Mouse (Mus musculus): ENCODE results near the gene Gm2663. TPM values are rescaled to one million over a fixed set of nuclear protein-coding genes. Genes with fewer than 3 reads are reported as not detected.
A peak's percentile ranks its signal among the peaks of the same experiment; 100 is the strongest.
"Not testable (repeated sequence)": the region's sequence is repeated elsewhere in the genome, so short reads cannot be mapped to it uniquely, and the experiment has no call there.

Gene Gm2663
- total RNA-seq (2014; rRNA removed): not detected in 2 replicates
- polyA plus RNA-seq (2015; fragmentation: Nextera tagmentation; extraction: Ambion mirVana): 0.25 TPM in 1 of 2 replicates, not detected in the other

DNA sequence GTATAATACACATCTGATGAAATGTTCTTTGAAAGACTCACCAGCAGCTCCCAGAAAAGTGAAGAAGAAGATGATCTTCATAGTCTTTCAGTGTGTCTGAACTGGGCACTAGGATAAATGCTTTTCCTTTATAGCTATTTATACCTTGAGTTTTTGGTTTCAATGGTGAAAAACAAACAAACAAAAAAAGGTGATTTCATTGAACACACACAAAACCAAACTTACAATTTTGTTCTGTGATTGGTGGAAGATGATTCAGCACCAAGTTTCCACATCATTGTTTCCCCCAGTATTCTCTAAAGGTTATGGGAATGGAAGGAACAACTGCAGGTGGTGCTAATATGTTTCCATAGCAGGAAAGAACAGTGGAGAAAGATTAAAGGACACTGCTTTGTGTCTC lies at the start of gene Gm2663:
Gene Gm2663 (minus strand): TSS at position 101 of the 400 bp plus-strand sequence.
- not testable (repeated sequence) for H3K27ac ChIP-seq (ENCODE audit: low read depth, low read length); H3K4me3 ChIP-seq (ENCODE audit: low read depth, low read length); H3K27me3 ChIP-seq (ENCODE audit: insufficient read depth, low read length); H3K9me3 ChIP-seq (ENCODE audit: low read length); ATAC-seq (ENCODE audit: low FRiP score); H3K4me2 ChIP-seq (ENCODE audit: low read depth, low read length, poor library complexity, severe bottlenecking); H3K4me1 ChIP-seq (ENCODE audit: insufficient read depth, low read length); DNase-seq (ENCODE audit: low spot score); H3K9ac ChIP-seq (replicated peaks; ENCODE audit: low read length, poor library complexity, severe bottlenecking); H3K36me3 ChIP-seq (ENCODE audit: insufficient read depth, low read length)

DNA sequence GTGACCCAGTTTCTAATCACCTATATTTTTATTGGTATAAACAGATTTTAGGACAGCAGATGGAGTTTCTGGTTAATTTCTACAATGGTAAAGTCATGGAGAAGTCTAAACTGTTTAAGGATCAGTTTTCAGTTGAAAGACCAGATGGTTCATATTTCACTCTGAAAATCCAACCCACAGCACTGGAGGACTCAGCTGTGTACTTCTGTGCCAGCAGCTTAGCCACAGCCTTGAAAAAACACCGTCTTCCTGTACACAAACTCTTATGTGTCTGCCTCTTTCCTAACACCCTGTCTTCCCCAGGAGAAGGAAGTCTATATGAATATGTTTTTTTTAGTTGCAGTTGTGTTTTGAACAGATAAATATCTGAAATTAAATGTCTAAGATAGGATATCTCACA lies 49.3 kb upstream of the Gm2663 start:
- ATAC-seq (ENCODE audit: low FRiP score) (no peak), DNase-seq (ENCODE audit: low spot score) (no peak)
- Histone ChIP-seq H3K36me3 (ENCODE audit: insufficient read depth, low read length) (no peaks in the 10 kb centered on the region), H3K9ac (replicated peaks; ENCODE audit: low read length, poor library complexity, severe bottlenecking) (no peak overlapping the region), H3K4me3 (ENCODE audit: low read depth, low read length) (no peak overlapping the region), H3K4me1 (ENCODE audit: insufficient read depth, low read length) (no peaks in the 10 kb centered on the region), H3K4me2 (ENCODE audit: low read depth, low read length, poor library complexity, severe bottlenecking) (no peak overlapping the region), H3K9me3 (ENCODE audit: low read length) (no peaks in the 10 kb centered on the region), H3K27ac (ENCODE audit: low read depth, low read length) (no peak overlapping the region), H3K27me3 (ENCODE audit: insufficient read depth, low read length) (no peaks in the 10 kb centered on the region)
- WGBS: 85% methylated on average over 1 of the region's 1 CpGs
- TF ChIP-seq CTCF (IDR thresholded peaks at IDR 0.05): no peak

DNA sequence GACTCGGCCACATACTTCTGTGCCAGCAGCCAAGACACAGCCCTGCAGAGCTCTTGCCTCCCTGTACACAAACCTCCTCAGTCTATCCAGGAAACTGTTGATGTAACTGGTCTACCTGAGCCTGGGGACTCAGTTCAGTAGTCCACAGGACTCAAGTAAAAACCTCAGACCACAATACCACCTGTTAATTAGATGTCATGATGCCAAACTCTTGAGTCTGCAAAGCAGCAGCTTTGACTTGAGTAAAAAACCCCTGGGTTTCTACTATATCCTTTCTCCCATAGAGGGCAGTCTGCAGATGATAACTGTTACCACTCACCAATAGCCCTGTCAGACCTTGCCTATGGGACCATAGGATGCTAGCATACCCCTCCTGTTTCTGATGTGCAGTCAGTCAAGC lies 48.7 kb upstream of the Gm2663 start:
- TF ChIP-seq CTCF (IDR thresholded peaks at IDR 0.05): no peak
- no peak overlapping the region for H3K9ac ChIP-seq (replicated peaks; ENCODE audit: low read length, poor library complexity, severe bottlenecking)
- no peak for DNase-seq (ENCODE audit: low spot score)
- no peak overlapping the region for H3K4me3 ChIP-seq (ENCODE audit: low read depth, low read length)
- H3K36me3 ChIP-seq (ENCODE audit: insufficient read depth, low read length): no peaks in the 10 kb centered on the region
- no peak overlapping the region for H3K4me2 ChIP-seq (ENCODE audit: low read depth, low read length, poor library complexity, severe bottlenecking)
- 86% methylated on average over 1 of the region's 1 CpGs for WGBS
- no peaks in the 10 kb centered on the region for H3K9me3 ChIP-seq (ENCODE audit: low read length)
- no peak overlapping the region for H3K27ac ChIP-seq (ENCODE audit: low read depth, low read length)
- ATAC-seq (ENCODE audit: low FRiP score): no peak
- no peaks in the 10 kb centered on the region for H3K4me1 ChIP-seq (ENCODE audit: insufficient read depth, low read length)
- no peaks in the 10 kb centered on the region for H3K27me3 ChIP-seq (ENCODE audit: insufficient read depth, low read length)

DNA sequence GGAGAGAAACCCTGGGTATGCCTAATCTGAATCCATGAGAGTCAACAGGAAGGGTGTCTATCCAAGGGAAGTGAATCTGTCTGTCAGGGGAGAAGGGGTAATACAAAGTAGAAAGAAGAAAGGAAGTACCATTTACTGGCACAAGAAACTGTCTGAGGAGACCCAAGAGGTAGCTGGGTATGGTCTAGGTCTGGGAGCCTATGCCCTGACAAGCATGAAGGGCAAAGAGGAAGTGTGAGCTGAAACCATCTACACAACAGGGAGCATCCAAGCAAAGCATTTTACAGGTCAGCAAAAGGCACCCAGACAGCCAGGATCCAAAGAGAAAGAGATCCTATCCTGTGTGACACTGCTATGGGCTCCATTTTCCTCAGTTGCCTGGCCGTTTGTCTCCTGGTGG lies 47.9 kb upstream of the Gm2663 start:
- no peak for DNase-seq (ENCODE audit: low spot score)
- no peak for ATAC-seq (ENCODE audit: low FRiP score)
- WGBS: 91% methylated on average over 1 of the region's 1 CpGs

DNA sequence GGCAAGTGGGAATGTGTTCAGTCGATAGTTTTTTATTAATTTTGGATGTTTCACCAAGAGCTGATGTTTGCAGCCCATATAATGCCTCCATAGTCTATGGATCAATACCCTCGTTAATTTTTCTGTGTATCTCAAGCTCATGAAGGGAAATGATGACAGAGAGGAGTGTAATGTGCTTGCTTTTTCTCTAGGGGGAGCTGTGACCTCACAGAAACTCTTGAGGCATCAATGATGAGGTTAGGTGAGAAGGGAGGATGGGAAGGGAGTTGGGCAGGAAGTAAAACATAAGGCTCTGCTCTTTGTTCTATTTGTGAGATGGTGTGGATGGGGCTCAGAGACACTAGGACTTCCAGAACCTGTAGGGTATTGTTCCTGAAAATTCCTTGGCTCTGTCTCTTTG lies 47.3 kb upstream of the Gm2663 start:
- Histone ChIP-seq H3K27ac (ENCODE audit: low read depth, low read length) (no peak overlapping the region), H3K4me3 (ENCODE audit: low read depth, low read length) (no peak overlapping the region), H3K4me1 (ENCODE audit: insufficient read depth, low read length) (no peaks in the 10 kb centered on the region), H3K9me3 (ENCODE audit: low read length) (no peaks in the 10 kb centered on the region), H3K4me2 (ENCODE audit: low read depth, low read length, poor library complexity, severe bottlenecking) (no peak overlapping the region), H3K9ac (replicated peaks; ENCODE audit: low read length, poor library complexity, severe bottlenecking) (no peak overlapping the region), H3K27me3 (ENCODE audit: insufficient read depth, low read length) (no peaks in the 10 kb centered on the region), H3K36me3 (ENCODE audit: insufficient read depth, low read length) (no peaks in the 10 kb centered on the region)
- peak; percentile 47 for TF ChIP-seq CTCF (IDR thresholded peaks at IDR 0.05)
- DNase-seq (ENCODE audit: low spot score): no peak
- WGBS: 70% methylated on average over 2 of the region's 2 CpGs
- no peak for ATAC-seq (ENCODE audit: low FRiP score)

More for the DNA sequence above, 47.9 kb upstream of the Gm2663 start:
- Histone ChIP-seq H3K4me3 (ENCODE audit: low read depth, low read length) (no peak overlapping the region), H3K4me1 (ENCODE audit: insufficient read depth, low read length) (no peaks in the 10 kb centered on the region), H3K9me3 (ENCODE audit: low read length) (no peaks in the 10 kb centered on the region), H3K27ac (ENCODE audit: low read depth, low read length) (no peak overlapping the region), H3K27me3 (ENCODE audit: insufficient read depth, low read length) (no peaks in the 10 kb centered on the region), H3K36me3 (ENCODE audit: insufficient read depth, low read length) (no peaks in the 10 kb centered on the region), H3K9ac (replicated peaks; ENCODE audit: low read length, poor library complexity, severe bottlenecking) (no peak overlapping the region), H3K4me2 (ENCODE audit: low read depth, low read length, poor library complexity, severe bottlenecking) (no peak overlapping the region)
- TF ChIP-seq CTCF (IDR thresholded peaks at IDR 0.05): no peak

DNA sequence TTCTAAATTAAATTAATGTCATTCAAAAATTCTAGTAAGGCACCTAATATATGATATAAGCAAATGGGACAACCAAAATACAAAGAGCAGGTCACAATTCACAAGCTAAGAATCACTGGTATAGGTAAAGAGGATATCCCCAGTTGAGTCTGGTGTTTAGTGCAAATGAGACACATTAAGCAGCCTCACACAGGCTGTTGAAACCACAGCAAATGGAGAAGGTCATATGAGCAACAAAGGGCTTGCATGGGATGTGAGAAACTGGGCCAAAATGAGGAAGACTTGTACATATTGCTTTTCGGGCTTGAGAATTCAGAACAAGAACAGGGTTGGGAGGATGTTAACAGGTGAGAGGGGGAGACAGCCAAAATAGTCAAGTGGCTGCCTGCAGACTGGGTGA lies 45.5 kb upstream of the Gm2663 start:
- H3K9me3 ChIP-seq (ENCODE audit: low read length): no peaks in the 10 kb centered on the region
- H3K4me1 ChIP-seq (ENCODE audit: insufficient read depth, low read length): no peaks in the 10 kb centered on the region
- no peak for DNase-seq (ENCODE audit: low spot score)
- no peak overlapping the region for H3K4me2 ChIP-seq (ENCODE audit: low read depth, low read length, poor library complexity, severe bottlenecking)
- 88% methylated on average over 1 of the region's 1 CpGs for WGBS
- H3K36me3 ChIP-seq (ENCODE audit: insufficient read depth, low read length): no peaks in the 10 kb centered on the region
- H3K27me3 ChIP-seq (ENCODE audit: insufficient read depth, low read length): no peaks in the 10 kb centered on the region
- no peak overlapping the region for H3K9ac ChIP-seq (replicated peaks; ENCODE audit: low read length, poor library complexity, severe bottlenecking)
- TF ChIP-seq CTCF (IDR thresholded peaks at IDR 0.05): no peak
- no peak for ATAC-seq (ENCODE audit: low FRiP score)
- no peak overlapping the region for H3K4me3 ChIP-seq (ENCODE audit: low read depth, low read length)
- H3K27ac ChIP-seq (ENCODE audit: low read depth, low read length): no peak overlapping the region
